Mouse (Mus musculus) gonadal fat pad, adult 2 months (tissue): ENCODE measurements around the gene Amz2. TPM values are rescaled to one million over a fixed set of nuclear protein-coding genes. Genes with fewer than 3 reads are reported as not detected.

Experiments
- DNase-seq: peaks from one replicate; pipeline ENCODE4 v3.0.0-alpha.2; 2012; ENCODE audit warnings: low read depth
- polyA plus RNA-seq: library from polyadenylated mRNA; depleted of rRNA; stranded (reverse); fragments of >200 nt; gene quantifications from 2 replicates; pipeline ENCODE4 v1.2.3, GENCODE M21; 2012

Gene Amz2
- polyA plus RNA-seq, 1 experiment = 50.6 TPM

- no peak for DNase-seq
Observed at GRCm38 (mm10) chr11:109421205-109421604, 4.5 kb upstream of the Amz2 start.

GRCm38 (mm10) chr11:109422263-109422662, 3.5 kb upstream of the Amz2 start:
- no peak for DNase-seq

- DNase-seq = no peak
Observed at GRCm38 (mm10) chr11:109423294-109423693, 2.5 kb upstream of the Amz2 start.

- DNase-seq = no peak
Observed at GRCm38 (mm10) chr11:109426272-109426586, 483 bp downstream of the Amz2 start.

- no peak for DNase-seq
Observed at GRCm38 (mm10) chr11:109427353-109427752, 1.6 kb downstream of the Amz2 start.

- no peak for DNase-seq
Observed at GRCm38 (mm10) chr11:109434233-109434798, 8.6 kb downstream of the Amz2 start.

- DNase-seq = no peak
Observed at GRCm38 (mm10) chr11:109436889-109437288, 11.1 kb downstream of the Amz2 start.

GRCm38 (mm10) chr11:109439209-109439608, 13.5 kb downstream of the Amz2 start:
- no peak for DNase-seq

GRCm38 (mm10) chr11:109439829-109440340, 14.1 kb downstream of the Amz2 start:
- no peak for DNase-seq

- no peak for DNase-seq
Observed at GRCm38 (mm10) chr11:109440641-109441040, 14.9 kb downstream of the Amz2 start.

GRCm38 (mm10) chr11:109441119-109441518, 15.4 kb downstream of the Amz2 start:
- no peak for DNase-seq

- DNase-seq = no peak
Observed at GRCm38 (mm10) chr11:109442166-109442730, 16.5 kb downstream of the Amz2 start.

- DNase-seq = no peak
Observed at GRCm38 (mm10) chr11:109443468-109444263, 17.9 kb downstream of the Amz2 start.

- no peak for DNase-seq
Observed at GRCm38 (mm10) chr11:109444600-109444999, 18.9 kb downstream of the Amz2 start.

GRCm38 (mm10) chr11:109445438-109446035, 19.8 kb downstream of the Amz2 start:
- DNase-seq = no peak

- no peak for DNase-seq
Observed at GRCm38 (mm10) chr11:109451169-109451568, 25.4 kb downstream of the Amz2 start.

GRCm38 (mm10) chr11:109456261-109456660, 30.5 kb downstream of the Amz2 start:
- DNase-seq = no peak

GRCm38 (mm10) chr11:109458165-109458564, 32.4 kb downstream of the Amz2 start:
- DNase-seq = no peak

GRCm38 (mm10) chr11:109460586-109460985, 34.8 kb downstream of the Amz2 start:
- no peak for DNase-seq

- DNase-seq = no peak
Observed at GRCm38 (mm10) chr11:109465068-109465467, 39.3 kb downstream of the Amz2 start.

GRCm38 (mm10) chr11:109466987-109467386, 41.2 kb downstream of the Amz2 start:
- DNase-seq = no peak

- no peak for DNase-seq
Observed at GRCm38 (mm10) chr11:109468133-109468532, 42.4 kb downstream of the Amz2 start.

GRCm38 (mm10) chr11:109470170-109470569, 44.4 kb downstream of the Amz2 start:
- DNase-seq = no peak
